Comparison of ENCODE assay signal across 26 mouse cellular contexts in the genomic region with DNA sequence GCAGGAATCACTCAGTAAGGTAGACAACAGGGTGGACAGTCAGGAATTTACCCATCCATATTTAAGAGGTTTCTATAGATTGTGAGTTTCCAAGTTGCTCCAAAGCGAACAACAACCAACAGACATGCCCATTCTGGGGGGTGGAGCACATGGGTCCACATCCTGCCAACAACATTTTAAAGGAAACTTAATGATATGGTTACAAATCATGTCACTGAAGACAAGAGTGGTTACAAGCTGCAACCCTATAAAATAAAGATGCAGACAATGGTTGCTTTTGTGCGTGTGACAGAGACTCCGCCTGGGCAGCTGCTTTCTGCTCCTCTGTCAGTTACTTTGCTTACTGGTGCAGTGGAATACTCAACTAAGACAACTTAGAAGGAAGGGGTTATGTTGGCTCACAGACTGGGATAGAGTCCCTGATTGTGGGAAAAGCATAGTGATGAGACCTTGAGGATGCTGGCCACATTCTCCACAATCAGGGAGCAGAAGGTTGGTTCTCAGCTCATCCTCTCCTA. TPM values are rescaled to one million over a fixed set of nuclear protein-coding genes. Genes with fewer than 3 reads are reported as not detected.
DNase-seq lines count a peak whose midpoint lies in the region; ATAC-seq lines count a peak whose summit lies in the region.
"Had no signal": no experiment of that assay in that cellular context is flagged by ENCODE, and none has a peak within 500 bp of the region (broad histone marks: within the 10 kb centered on the region; RNA-seq: fewer than 3 reads in every experiment).

No protein-coding gene starts in this region.

- no peak overlapping the region for H3K4me3 ChIP-seq in intestine, embryonic 14.5 days (ENCODE audit: low read depth, low read length)
- H3K4me3 ChIP-seq in intestine, embryonic 16.5 days (ENCODE audit: low read length): no peak overlapping the region
- H3K4me3 ChIP-seq: forebrain, embryonic 10.5 days; forebrain, embryonic 13.5 days; hindbrain, embryonic 10.5 days; hindbrain, embryonic 13.5 days had no signal

- no peaks in the 10 kb centered on the region for H3K9me3 ChIP-seq in intestine, embryonic 14.5 days (ENCODE audit: control insufficient read depth, low read length)
- no peaks in the 10 kb centered on the region for H3K9me3 ChIP-seq in intestine, embryonic 16.5 days (ENCODE audit: control insufficient read depth, low read length)
- H3K9me3 ChIP-seq: hindbrain, embryonic 10.5 days had no signal

- H3K27ac ChIP-seq in intestine, embryonic 14.5 days (ENCODE audit: low read depth): no peak overlapping the region
- H3K27ac ChIP-seq in intestine, embryonic 16.5 days (ENCODE audit: low read length): no peak overlapping the region
- H3K27ac ChIP-seq: forebrain, embryonic 10.5 days; forebrain, embryonic 13.5 days; hindbrain, embryonic 10.5 days; hindbrain, embryonic 13.5 days had no signal

- peak; percentile 6 for DNase-seq in embryo, embryonic 10.5 days (ENCODE audit: low spot score)
- DNase-seq in embryo, embryonic 10 days (ENCODE audit: low spot score): no peak
- DNase-seq in intestine, embryonic 14.5 days (ENCODE audit: low spot score): peak; percentile 42
- peak; percentile 45 for DNase-seq in mesoderm, embryonic 11.5 days (ENCODE audit: low read depth, low spot score)
- DNase-seq in left cerebral cortex, adult 8-10 months (ENCODE audit: low spot score in 2 of 2): no peak
- DNase-seq: adrenal gland, adult 8-10 months; adrenal gland, postnatal 25 days; cerebellum, adult 11-12 months; cerebellum, adult 8-10 months; cerebellum, postnatal 10 days; cerebellum, postnatal 36 days; gastrocnemius, postnatal 10 days; gastrocnemius, postnatal 36 days; heart, postnatal 36 days had no signal

- H3K4me2 ChIP-seq in intestine, embryonic 14.5 days (ENCODE audit: low read length): no peak overlapping the region
- H3K4me2 ChIP-seq in intestine, embryonic 16.5 days (ENCODE audit: low read depth, low read length): no peak overlapping the region
- H3K4me2 ChIP-seq: forebrain, embryonic 13.5 days; heart, embryonic 11.5 days; hindbrain, embryonic 13.5 days had no signal

- ATAC-seq in intestine, embryonic 14.5 days (replicated peaks; ENCODE audit: low FRiP score, low TSS enrichment, low read depth): no peak
- no peak for ATAC-seq in intestine, embryonic 16.5 days
- ATAC-seq: activated CD4-positive, CD25-positive, alpha-beta regulatory T cell, adult 4 months; forebrain, embryonic 13.5 days; forebrain, embryonic 16.5 days; hindbrain, embryonic 16.5 days had no signal

- WGBS in intestine, embryonic 14.5 days: 92% methylated on average over 3 of the region's 3 CpGs
- 89% methylated on average over 3 of the region's 3 CpGs for WGBS in intestine, embryonic 16.5 days

- H3K4me1 ChIP-seq in intestine, embryonic 14.5 days (replicated peaks; ENCODE audit: control insufficient read depth, insufficient read depth, low read length): no peaks in the 10 kb centered on the region
- no peaks in the 10 kb centered on the region for H3K4me1 ChIP-seq in intestine, embryonic 16.5 days (ENCODE audit: control insufficient read depth, insufficient read depth, low read length)
- H3K4me1 ChIP-seq: forebrain, embryonic 10.5 days; forebrain, embryonic 13.5 days; hindbrain, embryonic 10.5 days; hindbrain, embryonic 13.5 days had no signal

- H3K9ac ChIP-seq in intestine, embryonic 14.5 days (ENCODE audit: low read length): no peak overlapping the region
- H3K9ac ChIP-seq in intestine, embryonic 16.5 days (ENCODE audit: low read depth, low read length): no peak overlapping the region
- H3K9ac ChIP-seq: forebrain, embryonic 13.5 days; hindbrain, embryonic 13.5 days had no signal

- H3K27me3 ChIP-seq in intestine, embryonic 14.5 days (replicated peaks; ENCODE audit: control insufficient read depth, insufficient read depth, low read length): no peaks in the 10 kb centered on the region
- H3K27me3 ChIP-seq in intestine, embryonic 16.5 days (replicated peaks; ENCODE audit: control insufficient read depth, insufficient read depth, low read length): no peaks in the 10 kb centered on the region
- H3K27me3 ChIP-seq: forebrain, embryonic 13.5 days; hindbrain, embryonic 13.5 days had no signal

- H3K36me3 ChIP-seq in intestine, embryonic 14.5 days (ENCODE audit: control insufficient read depth, insufficient read depth, low read length): no peaks in the 10 kb centered on the region
- no peaks in the 10 kb centered on the region for H3K36me3 ChIP-seq in intestine, embryonic 16.5 days (ENCODE audit: control insufficient read depth, insufficient read depth, low read length)
- H3K36me3 ChIP-seq: forebrain, embryonic 10.5 days; hindbrain, embryonic 10.5 days; hindbrain, embryonic 13.5 days had no signal

RNA-seq across cellular contexts. Expression of a gene that starts 52.3 kb away (rescaled TPM):
- polyA plus RNA-seq in intestine, embryonic 14.5 days (2014; fragmentation: Nextera tagmentation; extraction: Ambion mirVana): 0.07 and 0.16 TPM in 2 replicates
- polyA plus RNA-seq in intestine, embryonic 16.5 days (2015; fragmentation: Nextera tagmentation; extraction: Ambion mirVana): 0.42 and 0.44 TPM in 2 replicates
- not detected for total RNA-seq in left cerebral cortex, adult 8-10 months (2022)
- total RNA-seq: adrenal gland, postnatal 25 days; gastrocnemius, adult 18-20 months; gastrocnemius, postnatal 10 days; gastrocnemius, postnatal 36 days; granulocyte monocyte progenitor cell, adult 5-6 weeks had no signal
- polyA plus RNA-seq: activated CD4-positive, CD25-positive, alpha-beta regulatory T cell, adult 4 months; cortical plate, adult 2 months; forebrain, embryonic 13.5 days; forebrain, embryonic 16.5 days had no signal

Comparison
In these comparisons a context has a peak if more than half of its experiments do, and no peak if none do; other contexts are left out.
1. DNase-seq: peak in embryo, embryonic 10.5 days (single experiment), intestine, embryonic 14.5 days (single experiment) and mesoderm, embryonic 11.5 days (single experiment); none in embryo, embryonic 10 days (single experiment) and left cerebral cortex, adult 8-10 months (0 of 2).